Mouse (Mus musculus): ENCODE data around the gene Traf3ip2.

The Traf3ip2 gene

GRCm38 (mm10) chr10:39612633-39612988 lies at the start of gene Traf3ip2:
Gene Traf3ip2 (plus strand): TSS chr10:39612934.
- DNase-seq (ENCODE audit: low read depth in 2 of 2, low spot score in 2 of 2): no peak

GRCm38 (mm10) chr10:39563552-39564223 lies 49.0 kb upstream of the Traf3ip2 start:
- no peak for DNase-seq (ENCODE audit: low read depth in 2 of 2, low spot score in 2 of 2)

- DNase-seq (ENCODE audit: low read depth in 2 of 2, low spot score in 2 of 2): no peak
These were observed 45.8 kb upstream of the Traf3ip2 start for GRCm38 (mm10) chr10:39566901-39567300.

GRCm38 (mm10) chr10:39568991-39569390 lies 43.7 kb upstream of the Traf3ip2 start:
- DNase-seq (ENCODE audit: low read depth in 2 of 2, low spot score in 2 of 2): no peak

GRCm38 (mm10) chr10:39571011-39571410 lies 41.7 kb upstream of the Traf3ip2 start:
- DNase-seq (ENCODE audit: low read depth in 2 of 2, low spot score in 2 of 2): no peak

- no peak for DNase-seq (ENCODE audit: low read depth in 2 of 2, low spot score in 2 of 2)
These were observed 40.6 kb upstream of the Traf3ip2 start for GRCm38 (mm10) chr10:39572050-39572671.

GRCm38 (mm10) chr10:39572672-39573051 lies 40.1 kb upstream of the Traf3ip2 start:
- DNase-seq (ENCODE audit: low read depth in 2 of 2, low spot score in 2 of 2): no peak

- DNase-seq (ENCODE audit: low read depth in 2 of 2, low spot score in 2 of 2): no peak
These were observed 36.3 kb upstream of the Traf3ip2 start for GRCm38 (mm10) chr10:39576466-39576865.

- DNase-seq (ENCODE audit: low read depth in 2 of 2, low spot score in 2 of 2): no peak
These were observed 32.3 kb upstream of the Traf3ip2 start for GRCm38 (mm10) chr10:39580477-39580876.

GRCm38 (mm10) chr10:39582385-39582784 lies 30.3 kb upstream of the Traf3ip2 start:
- DNase-seq (ENCODE audit: low read depth in 2 of 2, low spot score in 2 of 2): no peak

- DNase-seq (ENCODE audit: low read depth in 2 of 2, low spot score in 2 of 2): no peak
These were observed 29.0 kb upstream of the Traf3ip2 start for GRCm38 (mm10) chr10:39583718-39584117.

- DNase-seq (ENCODE audit: low read depth in 2 of 2, low spot score in 2 of 2): no peak
These were observed 25.3 kb upstream of the Traf3ip2 start for GRCm38 (mm10) chr10:39587290-39587925.

GRCm38 (mm10) chr10:39587973-39588746 lies 24.6 kb upstream of the Traf3ip2 start:
- DNase-seq (ENCODE audit: low read depth in 2 of 2, low spot score in 2 of 2): no peak

GRCm38 (mm10) chr10:39589765-39590546 lies 22.8 kb upstream of the Traf3ip2 start:
- DNase-seq (ENCODE audit: low read depth in 2 of 2, low spot score in 2 of 2): no peak

GRCm38 (mm10) chr10:39590629-39591028 lies 22.1 kb upstream of the Traf3ip2 start:
- no peak for DNase-seq (ENCODE audit: low read depth in 2 of 2, low spot score in 2 of 2)

GRCm38 (mm10) chr10:39592501-39592900 lies 20.2 kb upstream of the Traf3ip2 start:
- no peak for DNase-seq (ENCODE audit: low read depth in 2 of 2, low spot score in 2 of 2)

- no peak for DNase-seq (ENCODE audit: low read depth in 2 of 2, low spot score in 2 of 2)
These were observed 18.0 kb upstream of the Traf3ip2 start for GRCm38 (mm10) chr10:39594716-39595115.

- DNase-seq (ENCODE audit: low read depth in 2 of 2, low spot score in 2 of 2): no peak
These were observed 16.9 kb upstream of the Traf3ip2 start for GRCm38 (mm10) chr10:39595862-39596261.

- no peak for DNase-seq (ENCODE audit: low read depth in 2 of 2, low spot score in 2 of 2)
These were observed 15.5 kb upstream of the Traf3ip2 start for GRCm38 (mm10) chr10:39597116-39597791.

GRCm38 (mm10) chr10:39597792-39598183 lies 14.9 kb upstream of the Traf3ip2 start:
- DNase-seq (ENCODE audit: low read depth in 2 of 2, low spot score in 2 of 2): no peak
